Mouse (Mus musculus): ENCODE measurements around the gene Mpnd.
A peak's percentile ranks its signal among the peaks of the same experiment; 100 is the strongest.

Mpnd gene

DNA sequence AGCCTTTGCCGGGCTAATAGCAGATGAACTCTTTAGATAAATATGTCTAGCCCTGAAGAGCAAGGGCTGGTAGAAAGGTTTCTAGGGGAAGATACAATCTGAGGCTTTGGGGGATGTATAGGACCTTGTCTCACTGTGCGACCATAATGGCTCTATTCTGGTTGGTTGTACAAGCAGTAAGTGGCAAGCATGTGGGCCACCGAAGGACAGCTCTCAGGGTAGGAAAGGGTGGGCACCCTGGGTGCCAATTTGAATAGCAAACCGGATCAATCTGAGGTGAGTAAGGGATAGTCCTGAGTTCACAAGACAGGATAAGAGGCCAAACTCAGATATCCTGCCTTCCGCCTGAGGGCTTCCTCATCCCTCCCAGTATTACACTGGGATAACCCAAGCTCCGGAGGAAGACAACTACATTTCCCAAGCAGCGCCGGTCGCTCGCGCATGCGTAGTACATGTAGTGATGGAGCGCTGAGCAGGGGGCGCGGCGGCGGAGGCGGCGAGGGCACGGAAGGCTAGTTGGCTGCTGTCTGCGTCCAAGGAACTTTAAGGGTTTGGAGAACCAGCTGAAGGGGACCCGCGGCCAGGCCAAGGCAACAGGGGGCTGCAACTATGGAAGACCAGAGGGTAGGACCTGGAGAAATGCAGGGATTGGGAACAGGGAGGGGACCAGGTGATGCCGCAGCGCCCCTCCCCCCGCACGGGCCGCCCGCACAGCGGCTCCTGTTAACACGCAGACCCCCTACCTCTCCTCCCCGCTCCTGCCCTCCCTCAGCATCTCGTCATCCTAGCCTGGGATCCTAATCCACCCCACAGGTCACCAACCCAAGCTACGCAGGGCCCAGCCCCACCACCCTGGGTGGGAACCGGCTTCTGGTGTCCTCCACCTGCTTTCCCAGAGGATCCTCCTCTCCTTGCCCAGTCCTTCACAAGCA is 19.2 kb upstream of the Mpnd start, which contains the start of gene Fsd1:
Fsd1 (plus strand) TSS at position 480 of the 932 bp plus-strand sequence.
- DNase-seq: no peak

DNA sequence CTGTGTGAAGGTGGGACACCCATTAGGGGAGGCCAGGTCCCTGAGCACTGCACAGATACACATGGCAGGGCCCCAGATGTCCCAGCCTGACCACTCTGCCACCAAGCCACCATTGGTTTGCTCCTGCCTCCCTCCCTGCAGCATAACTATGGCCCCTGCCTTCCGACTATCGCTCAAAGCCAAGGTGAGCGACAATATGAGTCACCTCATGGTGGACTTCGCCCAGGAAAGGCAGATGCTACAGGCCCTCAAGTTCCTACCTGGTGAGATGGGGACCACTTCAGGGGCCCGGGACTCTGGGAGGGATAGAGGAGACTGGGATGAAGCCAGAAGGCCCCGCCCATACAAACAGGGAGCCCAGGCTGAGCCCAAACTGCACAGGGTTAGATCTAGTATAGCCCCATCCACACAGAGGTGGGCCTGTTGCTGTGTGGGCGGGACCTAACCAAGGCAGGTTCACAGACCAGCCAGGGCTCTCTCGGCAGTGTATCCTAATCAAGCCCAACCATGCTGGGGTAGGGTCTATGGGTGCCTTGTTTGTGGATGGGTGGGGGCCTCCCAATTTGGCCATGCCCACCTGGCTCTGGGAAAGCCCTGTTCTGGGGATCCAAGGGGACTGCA is 15.1 kb upstream of the Mpnd start:
- no peak for DNase-seq

DNA sequence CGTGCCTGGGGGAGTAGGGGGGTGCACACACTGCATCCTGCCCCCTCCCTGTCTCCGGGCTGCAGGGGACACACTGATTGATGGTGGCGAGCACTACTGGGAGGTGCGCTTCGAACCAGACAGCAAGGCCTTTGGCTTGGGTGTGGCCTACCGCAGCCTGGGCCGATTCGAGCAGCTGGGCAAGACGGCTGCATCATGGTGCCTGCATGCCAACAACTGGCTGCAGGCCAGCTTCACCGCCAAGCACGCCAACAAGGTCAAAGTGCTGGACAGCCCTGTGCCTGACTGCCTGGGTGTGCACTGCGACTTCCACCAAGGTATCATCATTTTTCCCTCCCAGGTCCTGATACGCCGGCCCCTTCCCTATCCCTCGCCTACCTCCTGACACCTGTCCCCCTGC is 9.5 kb upstream of the Mpnd start:
- DNase-seq: no peak

DNA sequence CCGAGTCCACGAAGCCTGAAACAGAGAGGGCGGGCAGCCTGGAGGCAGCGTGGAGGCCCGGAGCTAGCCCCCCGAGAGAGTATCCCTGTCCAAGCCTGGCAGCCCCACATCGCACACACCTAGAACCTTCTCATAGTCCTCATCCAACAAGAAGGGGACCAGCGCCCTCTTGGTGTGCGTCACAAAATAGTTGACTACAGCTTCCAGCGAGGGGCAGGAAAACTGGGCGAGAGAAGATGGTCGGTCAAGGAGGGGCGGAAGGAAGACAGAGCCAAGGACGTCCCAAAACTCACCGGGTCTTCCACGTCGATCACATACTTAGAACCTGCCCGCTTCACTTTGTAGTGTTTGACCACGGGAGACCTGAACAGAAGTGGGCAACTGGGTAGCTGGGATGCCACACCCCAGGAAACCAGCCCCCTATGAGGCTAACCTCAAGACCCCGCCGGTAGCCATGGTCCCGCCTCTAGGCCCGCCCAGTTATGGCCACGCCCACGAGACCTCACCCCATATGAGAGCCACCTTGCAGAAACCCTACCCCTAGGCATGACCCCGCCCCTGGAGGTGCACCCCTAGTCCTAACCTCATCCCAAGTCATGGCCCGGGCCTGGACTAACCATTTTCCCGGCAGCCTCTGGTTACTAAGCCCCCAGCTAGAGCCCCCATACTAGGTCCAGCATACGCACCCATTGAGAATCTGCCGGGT is 5.6 kb upstream of the Mpnd start:
- no peak for DNase-seq

DNA sequence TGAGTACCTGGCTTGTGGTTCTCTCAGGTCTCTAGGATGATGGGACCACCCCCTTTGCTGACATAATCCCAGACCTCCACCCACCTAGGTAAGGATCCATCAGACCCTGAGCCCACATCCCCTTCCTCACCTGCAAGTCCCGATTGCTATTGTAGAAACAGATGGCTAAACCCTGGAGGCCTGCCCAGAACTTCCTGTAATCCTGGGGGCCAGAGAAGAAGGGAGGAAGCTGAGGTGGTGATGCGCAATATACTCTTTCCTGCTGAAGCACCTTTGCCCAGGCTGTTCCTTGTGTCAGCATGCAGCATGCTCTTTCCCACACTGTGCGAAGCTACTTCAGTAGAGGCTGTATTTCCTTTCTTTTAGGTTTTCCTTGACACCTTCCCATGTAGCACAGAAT is 2.5 kb upstream of the Mpnd start:
- DNase-seq: no peak

DNA sequence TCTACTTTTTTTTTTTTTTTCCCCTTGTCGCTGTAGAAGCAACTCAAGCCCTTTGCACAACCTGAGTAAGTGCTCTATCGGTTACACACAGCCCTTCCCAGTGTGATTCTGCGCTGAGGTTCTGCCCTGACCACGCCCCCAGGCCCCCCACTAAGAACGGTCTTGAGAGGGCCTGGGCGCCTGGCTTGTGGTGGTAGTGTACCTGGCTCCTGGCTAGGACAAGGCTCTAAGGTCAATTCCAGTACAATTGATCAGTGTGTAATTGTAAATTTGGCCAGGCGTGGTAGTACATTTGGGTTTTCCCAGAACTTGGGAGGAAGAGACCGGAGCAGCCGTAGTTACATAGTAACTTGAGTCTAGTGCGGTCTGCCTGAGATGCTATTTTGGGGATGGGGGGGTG is 1.4 kb downstream of the Mpnd start:
- DNase-seq: no peak

DNA sequence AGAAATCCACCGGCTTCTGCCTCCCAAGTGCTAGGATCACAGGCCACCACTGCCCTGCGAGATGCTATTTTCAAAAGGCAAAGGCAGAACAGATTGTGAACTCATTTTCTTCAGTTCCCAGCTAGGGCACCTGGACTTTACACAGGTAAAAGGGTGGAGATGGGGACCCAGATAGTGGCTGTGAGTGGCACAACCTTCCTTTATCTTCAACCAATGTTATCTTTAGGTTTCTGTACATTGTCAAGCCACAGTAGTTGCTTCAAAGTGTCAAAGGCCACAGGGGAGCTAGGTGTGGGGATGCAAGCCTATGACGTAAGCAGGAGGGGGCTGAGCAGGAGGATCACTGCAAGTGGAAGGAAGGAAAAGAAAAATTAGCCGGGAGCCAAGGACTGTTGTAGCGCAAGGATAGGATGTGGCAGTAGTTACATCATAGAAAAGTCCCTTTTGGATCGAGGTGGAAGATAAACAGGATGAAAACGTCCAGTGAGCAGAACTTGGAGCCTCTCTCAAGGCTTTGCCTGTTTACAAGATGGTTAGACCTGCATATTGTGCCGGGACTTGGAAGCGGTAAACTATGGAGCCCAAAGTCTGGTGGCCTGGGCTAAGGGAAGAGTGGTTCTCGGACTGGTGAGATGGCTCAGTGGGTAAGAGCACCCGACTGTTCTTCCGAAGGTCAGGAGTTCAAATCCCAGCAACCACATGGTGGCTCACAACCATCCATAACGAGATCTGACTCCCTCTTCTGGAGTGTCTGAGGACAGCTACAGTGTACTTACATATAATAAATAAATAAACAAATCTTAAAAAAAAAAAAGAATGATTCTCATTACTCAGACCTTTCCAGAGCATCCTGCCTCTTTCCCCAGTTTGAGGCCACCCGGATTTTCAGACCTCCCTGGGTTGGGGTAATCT is 2.2 kb downstream of the Mpnd start:
- no peak for DNase-seq

DNA sequence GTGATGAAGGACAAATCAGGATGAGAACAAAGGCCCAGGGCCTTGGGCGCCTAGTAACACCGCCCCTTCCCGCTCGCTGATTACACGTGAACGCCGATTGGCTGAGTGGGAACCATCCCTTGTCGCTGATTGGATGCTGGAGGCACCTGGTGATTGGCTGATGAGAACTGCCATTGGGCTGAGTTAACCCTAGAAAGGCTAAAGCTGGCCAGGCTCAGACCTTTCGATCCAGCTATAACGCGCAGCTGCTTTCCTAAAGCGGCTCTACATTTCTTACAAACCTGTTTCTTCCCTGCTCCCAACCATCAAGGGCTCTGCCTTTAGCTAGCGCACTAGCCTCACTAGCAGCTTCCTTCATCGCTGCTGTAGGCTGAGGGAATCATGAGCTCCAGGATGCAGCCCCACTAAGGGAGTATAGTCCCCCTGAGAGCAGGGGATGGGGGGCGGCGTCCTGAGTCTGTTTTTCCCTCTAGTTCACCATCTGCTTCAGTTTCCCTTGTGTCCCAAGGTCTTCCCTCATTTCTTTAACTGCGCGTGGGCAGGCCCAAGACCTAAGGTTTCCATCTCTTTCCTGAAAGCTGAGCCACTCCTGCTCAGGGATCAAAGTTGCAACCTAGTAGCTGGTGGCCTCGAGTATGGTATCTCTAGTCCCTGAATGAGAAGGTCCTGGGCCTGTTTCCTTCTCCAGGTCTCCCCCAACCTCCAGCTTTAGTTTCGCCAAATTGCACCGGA is 3.0 kb downstream of the Mpnd start:
- DNase-seq: peak; percentile 78 to 82

DNA sequence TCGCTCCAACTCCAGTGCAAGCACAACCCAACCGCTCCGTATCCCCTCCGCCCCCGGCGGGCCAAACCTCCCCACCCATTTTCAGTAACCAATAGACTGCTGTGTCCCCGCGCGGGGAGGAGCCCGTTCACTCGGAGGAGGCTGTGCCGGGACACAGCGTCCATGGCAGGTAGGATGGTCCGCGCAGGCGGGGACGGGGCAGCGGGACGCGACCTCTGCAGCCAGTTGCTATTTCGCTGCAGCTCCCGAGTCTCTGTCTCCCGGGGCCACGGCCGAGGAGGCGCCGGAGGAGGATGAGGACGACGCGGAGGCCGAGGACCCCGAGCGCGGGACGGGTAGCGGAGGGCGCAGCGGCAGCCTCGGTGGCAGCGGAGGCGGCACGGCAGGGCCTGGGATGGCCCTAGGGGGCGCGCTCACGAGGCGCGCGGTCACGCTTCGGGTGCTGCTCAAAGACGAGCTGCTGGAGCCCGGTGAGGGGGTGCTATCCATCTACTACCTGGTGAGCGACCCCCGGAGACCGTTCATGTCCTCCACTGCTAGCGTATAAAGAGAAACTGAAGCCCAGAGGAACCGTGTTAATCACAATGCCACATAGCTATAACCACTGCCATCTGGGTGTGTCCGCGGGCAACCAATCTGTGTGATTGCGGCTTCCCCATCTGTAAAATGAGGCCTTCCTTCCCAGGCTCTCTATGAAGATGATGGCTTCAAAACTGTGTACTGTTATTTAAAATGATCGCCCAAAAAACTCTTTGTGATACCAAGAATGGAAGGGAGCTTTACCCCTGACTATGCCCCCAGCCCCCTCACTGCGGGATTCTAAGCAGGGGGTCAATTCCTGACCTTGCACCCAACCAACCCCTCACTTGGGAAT is 3.8 kb downstream of the Mpnd start:
- DNase-seq: peak; percentile 85

DNA sequence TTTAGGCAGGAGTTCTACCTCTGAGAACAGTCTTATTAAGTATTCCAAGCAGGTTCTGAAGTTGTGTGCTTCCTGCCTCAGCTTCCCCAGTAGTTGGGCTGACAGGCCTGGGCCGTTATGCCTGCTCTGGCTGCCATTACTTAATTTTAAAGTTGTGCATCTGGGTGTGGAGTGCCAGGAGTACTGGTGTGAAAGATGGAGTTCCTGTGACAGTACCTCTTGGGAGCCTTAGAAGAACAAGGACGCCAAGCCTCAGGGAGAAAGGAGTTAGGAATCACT is 4.4 kb downstream of the Mpnd start:
- no peak for DNase-seq

DNA sequence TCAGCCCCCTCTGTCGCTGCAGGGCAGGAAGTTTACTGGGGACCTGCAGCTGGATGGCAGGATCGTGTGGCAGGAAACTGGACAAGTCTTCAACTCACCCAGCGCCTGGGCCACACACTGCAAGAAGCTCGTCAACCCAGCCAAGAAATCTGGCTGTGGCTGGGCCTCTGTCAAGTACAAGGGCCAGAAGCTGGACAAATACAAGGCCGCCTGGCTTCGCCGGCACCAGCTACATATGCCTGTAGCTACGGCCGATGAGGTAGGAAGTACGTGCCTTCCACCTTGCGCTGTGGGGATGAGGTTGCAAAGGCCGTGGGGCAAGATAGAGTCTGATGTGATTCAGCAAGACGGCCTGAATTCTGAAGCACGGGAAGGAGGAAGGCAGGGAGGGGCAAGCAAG is 4.7 kb downstream of the Mpnd start:
- no peak for DNase-seq

DNA sequence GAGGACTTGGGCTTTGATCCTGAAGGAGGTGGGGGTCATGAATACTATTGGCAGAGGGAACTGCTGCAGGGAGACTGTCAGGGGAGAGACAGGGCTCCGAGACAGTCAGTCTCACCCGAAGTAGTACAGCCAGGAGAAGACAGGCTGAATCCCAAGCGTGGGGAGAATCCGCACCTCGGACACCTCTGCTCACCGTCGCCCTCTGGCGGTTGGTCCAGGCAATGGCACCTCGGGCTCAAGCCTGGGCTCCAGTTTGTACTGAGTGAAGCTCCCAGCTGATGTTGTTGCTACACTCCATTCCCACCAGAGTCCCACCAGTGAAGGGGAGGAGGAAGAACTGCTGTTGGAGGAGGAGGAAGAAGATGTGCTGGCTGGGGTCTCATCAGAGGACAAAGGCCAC is 5.2 kb downstream of the Mpnd start:
- DNase-seq: peak; percentile 53 to 78

DNA sequence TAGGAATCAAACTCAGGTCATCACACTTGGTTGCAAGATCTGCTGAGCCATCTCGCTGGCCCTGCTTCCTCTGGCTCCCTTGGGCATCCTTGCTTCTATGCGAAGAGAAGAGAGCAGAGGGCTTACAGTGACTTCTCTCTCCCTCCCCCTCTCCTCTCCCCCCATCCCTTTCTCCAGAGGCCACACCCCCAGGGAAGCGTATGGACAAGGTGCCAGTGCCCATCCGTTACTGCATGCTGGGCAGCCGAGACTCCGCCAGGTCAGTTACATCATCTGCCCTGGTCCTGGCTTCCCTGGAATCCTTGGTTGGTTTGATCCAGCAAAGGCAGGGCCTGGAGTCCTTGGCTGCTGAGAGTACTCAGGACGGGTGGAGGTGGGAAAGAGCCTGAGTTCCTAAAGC is 5.9 kb downstream of the Mpnd start:
- DNase-seq: no peak

DNA sequence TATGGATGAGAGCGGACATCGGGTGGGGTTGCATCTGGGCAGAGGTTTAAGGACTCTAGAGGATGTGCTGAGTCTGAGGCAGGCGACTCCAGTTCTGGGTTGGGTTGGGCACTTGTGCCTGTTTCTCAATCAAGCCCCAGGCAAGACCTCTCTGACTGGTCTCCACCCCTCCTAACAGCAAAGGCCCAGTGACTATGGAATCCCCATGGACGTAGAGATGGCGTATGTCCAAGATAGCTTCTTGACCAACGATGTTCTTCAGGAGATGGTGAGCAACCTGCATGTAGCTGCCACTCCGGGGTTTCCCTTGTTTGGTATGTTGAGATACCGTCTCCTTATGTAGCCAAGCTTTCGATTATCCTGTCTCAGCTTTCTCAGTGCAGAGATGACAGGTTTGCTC is 9.8 kb downstream of the Mpnd start:
- DNase-seq: no peak

DNA sequence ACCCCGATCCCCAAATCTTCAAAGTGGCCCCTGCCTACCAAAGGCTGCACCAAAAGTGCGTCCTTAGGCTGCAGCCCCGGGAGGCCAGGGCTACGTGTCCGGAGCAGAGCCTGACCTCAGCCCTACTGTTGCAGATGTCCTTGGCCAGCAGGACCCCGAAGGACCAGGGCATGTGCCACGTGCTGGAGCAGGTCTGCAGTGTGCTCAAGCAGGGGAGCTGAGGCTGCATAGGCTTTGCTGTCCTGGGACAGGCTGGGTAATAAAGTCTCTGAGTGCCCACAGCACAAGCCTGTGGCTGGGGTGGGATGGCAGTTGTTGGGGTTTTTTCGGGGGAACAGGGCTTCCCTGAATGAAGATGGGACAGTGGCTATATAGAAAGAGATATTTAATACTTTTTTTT is 10.9 kb downstream of the Mpnd start:
- no peak for DNase-seq

DNA sequence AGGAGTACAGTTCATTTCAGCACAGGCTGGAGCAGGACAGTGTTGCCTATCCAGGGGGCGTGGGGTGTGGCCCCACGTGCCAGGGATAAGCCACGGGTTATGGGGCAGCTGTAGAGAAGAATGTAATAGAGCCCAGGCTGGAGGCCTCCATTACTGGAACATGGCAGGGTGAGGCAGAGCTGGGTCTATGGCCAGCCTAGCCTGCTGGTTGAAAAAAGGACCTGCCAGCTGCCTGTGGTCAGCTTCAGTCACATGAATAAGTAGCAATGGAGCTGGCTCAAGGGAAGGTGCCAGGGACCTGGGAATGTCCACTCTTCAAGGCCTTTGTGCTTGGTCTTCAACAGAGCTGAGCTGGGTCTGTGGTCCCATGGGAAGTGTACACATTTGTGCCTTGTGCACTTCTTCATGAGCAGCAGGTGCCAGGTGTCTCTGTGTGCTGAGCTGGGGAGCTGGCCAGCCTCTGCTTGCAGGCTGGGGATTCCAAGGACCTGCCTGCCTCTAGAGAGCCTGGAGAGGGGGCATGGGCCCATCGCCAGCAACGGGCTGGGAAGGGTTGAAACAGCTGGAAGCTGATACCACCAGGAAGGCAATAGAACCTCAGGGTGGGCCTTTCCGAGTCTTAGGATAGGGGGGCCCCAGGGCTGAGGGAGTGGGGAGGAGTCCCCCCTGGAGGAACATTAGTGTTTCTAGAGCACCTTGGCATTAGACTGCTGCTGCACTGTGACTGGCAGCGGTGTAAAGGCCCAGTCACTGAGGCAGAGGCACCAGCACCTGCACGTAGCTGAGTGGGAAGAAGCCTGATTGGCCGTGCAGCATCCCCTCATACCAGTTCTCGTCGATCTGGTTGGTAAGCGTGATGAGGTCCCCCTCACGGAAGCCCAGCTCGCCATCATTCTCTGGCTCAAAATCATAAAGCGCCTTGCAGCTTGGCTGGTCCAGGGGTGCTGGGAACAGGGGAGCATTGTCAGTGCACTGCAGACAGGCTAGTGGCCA is 11.6 kb downstream of the Mpnd start:
- DNase-seq: no peak

DNA sequence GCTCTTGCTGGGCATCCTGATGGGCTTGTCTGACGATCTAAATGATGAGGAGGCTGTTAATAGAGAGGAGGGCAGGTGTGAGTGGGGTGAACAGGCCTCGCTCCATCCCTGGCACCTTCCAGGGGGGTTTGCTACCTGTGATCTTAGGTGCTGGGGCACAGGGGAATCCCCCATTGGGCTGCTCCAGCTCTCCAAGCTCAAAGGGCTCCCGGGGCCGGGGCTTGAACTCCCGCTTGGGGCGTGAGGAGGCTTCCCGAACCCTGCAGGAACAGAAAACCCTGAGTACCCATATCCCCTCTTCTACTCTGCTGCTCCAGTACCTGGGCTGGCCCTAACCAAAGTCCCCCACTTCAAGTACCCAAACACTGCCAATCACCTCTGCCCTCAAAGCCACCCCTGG is 12.3 kb downstream of the Mpnd start:
- DNase-seq: no peak

DNA sequence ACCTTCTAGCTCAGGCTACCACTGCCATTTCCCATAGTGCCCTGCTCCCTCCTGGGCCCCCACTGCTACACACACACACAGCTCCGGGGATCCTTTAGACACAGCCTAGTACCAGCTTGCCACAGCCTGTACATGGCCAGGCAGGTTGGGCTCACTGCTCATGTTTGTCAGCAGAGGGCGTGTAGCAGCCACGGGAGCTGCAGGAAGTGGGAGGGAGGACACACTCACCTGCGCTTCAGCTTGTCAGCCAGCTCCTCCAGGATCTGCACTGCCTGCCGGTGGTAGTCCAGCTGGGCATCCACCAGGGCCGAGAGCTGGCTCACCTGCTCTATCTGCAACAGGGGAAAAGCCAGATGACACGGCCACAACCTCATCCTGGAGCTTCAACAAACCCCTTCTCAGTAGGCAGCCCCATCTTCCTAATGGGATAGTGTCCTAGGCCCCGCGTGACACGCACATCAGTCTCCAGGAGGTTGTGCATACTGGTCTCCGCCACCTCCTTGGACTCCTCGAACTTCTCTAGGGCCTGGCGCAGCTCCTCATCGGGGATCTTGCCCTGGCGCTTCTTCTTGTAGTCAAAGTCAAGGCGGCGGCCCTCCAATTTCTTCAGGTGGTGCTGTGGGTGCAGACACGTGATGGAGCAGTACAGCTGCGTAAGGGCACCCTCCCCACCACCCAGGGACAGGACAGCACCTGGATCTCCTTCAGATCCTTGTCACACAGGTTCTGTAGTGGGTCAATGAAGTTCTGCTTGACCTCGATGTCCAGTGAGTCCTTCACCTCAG is 13.0 kb downstream of the Mpnd start:
- DNase-seq: peak; percentile 52 to 63

All from spleen, adult 18-20 months (tissue).